Mouse (Mus musculus) neural tube, embryonic 12.5 days (tissue): Measurements from ENCODE around the gene Rasgrp3. TPM values are rescaled to one million over a fixed set of nuclear protein-coding genes. Genes with fewer than 3 reads are reported as not detected.
"Not testable (repeated sequence)": the region's sequence is repeated elsewhere in the genome, so short reads cannot be mapped to it uniquely, and the experiment has no call there.

ENCODE experiments used
- ATAC-seq: fragments of 200-750 bp; cut with Nextera tagmentation; 2 replicates; pipeline ENCODE4 v1.8.0; 2017; ENCODE audit warnings: low read depth, mild to moderate bottlenecking, moderate TSS enrichment, moderate library complexity; ENCODE audit not compliant: low FRiP score
- H3K27ac ChIP-seq: fragments of 300-500 bp; sonication (generic); 2 replicates; pipeline ENCODE4 v1.5.1; 2016
- H3K27me3 ChIP-seq: fragments of 300-500 bp; sonication (generic); replicated peaks from 2 replicates; pipeline ENCODE4 v1.6.1; 2016; ENCODE audit warnings: mild to moderate bottlenecking
- H3K36me3 ChIP-seq: fragments of 300-500 bp; sonication (generic); 2 replicates; pipeline ENCODE4 v1.6.1; 2016; ENCODE audit warnings: mild to moderate bottlenecking
- H3K4me1 ChIP-seq: fragments of 300-500 bp; sonication (generic); 2 replicates; pipeline ENCODE4 v1.6.1; 2016
- H3K4me2 ChIP-seq: fragments of 300-500 bp; sonication (generic); replicated peaks from 2 replicates; pipeline ENCODE4 v1.6.1; 2016; ENCODE audit warnings: mild to moderate bottlenecking
- H3K4me3 ChIP-seq: fragments of 300-500 bp; sonication (generic); 2 replicates; pipeline ENCODE4 v1.5.1; 2016
- H3K9ac ChIP-seq: fragments of 300-500 bp; sonication (generic); 2 replicates; pipeline ENCODE4 v1.6.1; 2016; ENCODE audit warnings: mild to moderate bottlenecking
- H3K9me3 ChIP-seq: fragments of 300-500 bp; sonication (generic); 2 replicates; pipeline ENCODE4 v1.6.1; 2016; ENCODE audit warnings: mild to moderate bottlenecking
- WGBS: fragments of 180-500 bp; shearing (Covaris S2); methylation state at CpG from one replicate; pipeline ENCODE4 v1.1.7; 2016; 5-methylcytosine and 5-hydroxymethylcytosine counted together
- polyA plus RNA-seq: library from polyadenylated mRNA; unstranded; fragments of >200 nt; fragmentation: Nextera tagmentation; extraction: Ambion mirVana; gene quantifications from 2 replicates; pipeline ENCODE4 v1.2.1, GENCODE M21; 2016

The Rasgrp3 gene
- polyA plus RNA-seq, 1 experiment from 2014 or later: 9.1 TPM

DNA sequence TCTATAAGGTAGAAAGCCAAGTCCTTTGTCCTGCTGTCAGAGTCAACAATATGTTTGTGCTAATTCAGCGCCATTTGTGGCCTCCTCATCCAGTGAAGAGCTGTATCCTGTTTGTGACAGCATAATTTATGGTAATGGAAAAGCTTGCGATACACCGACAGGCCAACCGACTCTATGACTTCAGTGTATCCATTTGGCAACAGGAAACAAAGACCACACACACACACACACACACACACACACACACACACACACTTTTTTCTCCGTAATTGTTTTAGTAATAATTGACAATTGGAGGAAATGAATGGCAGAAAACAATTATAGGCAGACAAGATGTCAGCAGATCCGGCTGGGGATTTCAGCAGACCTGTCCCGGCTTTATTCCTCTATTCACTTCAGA lies 4.9 kb downstream of the Rasgrp3 start:
- no peak overlapping the region for H3K4me2 ChIP-seq
- H3K9ac ChIP-seq: no peak overlapping the region
- no peaks in the 10 kb centered on the region for H3K9me3 ChIP-seq
- no peaks in the 10 kb centered on the region for H3K27me3 ChIP-seq
- 45% methylated on average over 7 of the region's 7 CpGs for WGBS
- no peaks in the 10 kb centered on the region for H3K36me3 ChIP-seq
- peak; percentile 26; the same call in 1 of the 2 replicates for ATAC-seq
- 0 out of 2 replicates have a peak, but pooled peaks cover 2% of the 10 kb centered on the region for H3K4me1 ChIP-seq
- H3K4me3 ChIP-seq: no peak overlapping the region
- no peak overlapping the region for H3K27ac ChIP-seq

DNA sequence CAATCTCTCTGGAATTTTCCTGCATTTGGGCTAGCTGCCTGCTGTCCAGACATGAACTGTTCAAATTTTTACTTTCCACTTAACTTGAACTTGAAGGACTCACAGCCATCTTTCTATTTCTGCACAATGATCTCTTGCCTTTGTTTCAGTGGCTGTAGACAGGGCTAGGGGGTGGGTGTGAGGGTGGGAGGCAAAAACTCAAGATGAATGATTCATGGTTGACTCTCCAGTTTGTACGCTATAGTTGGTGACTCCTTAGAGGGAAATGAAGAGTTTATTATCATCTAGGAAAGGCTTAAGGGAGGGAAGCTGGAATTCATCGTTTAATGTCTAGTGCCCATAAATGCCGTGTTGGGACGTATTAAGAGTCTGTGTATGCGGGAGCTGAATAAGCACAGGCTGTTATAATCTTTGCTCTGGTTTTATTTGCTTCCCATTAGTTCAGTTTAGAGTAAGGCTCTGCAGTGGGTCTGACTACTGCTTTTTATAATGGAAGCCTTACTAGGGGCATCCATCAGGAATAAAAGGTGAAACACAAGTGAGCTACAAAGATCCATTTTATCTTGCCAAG lies 5.6 kb downstream of the Rasgrp3 start:
- Histone ChIP-seq H3K9me3 (no peaks in the 10 kb centered on the region), H3K27ac (no peak overlapping the region), H3K4me3 (no peak overlapping the region), H3K9ac (no peak overlapping the region), H3K4me1 (0 out of 2 replicates have a peak, but pooled peaks cover 2% of the 10 kb centered on the region), H3K36me3 (no peaks in the 10 kb centered on the region), H3K27me3 (no peaks in the 10 kb centered on the region), H3K4me2 (no peak overlapping the region)
- ATAC-seq: no peak
- WGBS: 65% methylated on average over 5 of the region's 5 CpGs

DNA sequence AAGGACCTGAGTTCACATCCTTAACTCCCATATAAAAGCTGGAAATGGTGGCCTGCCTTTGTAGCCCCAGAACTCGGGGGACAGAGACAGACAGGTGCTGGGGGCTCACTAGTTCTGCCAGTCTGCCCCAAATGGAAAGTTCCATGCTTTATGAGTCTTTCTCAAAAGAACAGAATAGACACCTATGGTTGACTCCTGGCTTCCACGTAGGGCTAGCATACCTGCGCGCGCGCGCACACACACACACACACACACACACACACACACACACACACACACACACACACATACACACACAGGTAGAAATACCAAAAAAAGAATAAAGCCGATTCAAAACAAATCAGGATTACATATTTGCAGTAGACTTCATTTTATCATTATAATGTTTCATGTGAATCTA lies 6.7 kb downstream of the Rasgrp3 start:
- Histone ChIP-seq H3K36me3 (no peaks in the 10 kb centered on the region), H3K9me3 (no peaks in the 10 kb centered on the region), H3K4me1 (0 out of 2 replicates have a peak, but pooled peaks cover 2% of the 10 kb centered on the region), H3K27me3 (no peaks in the 10 kb centered on the region), H3K27ac (no peak overlapping the region), H3K4me2 (no peak overlapping the region), H3K9ac (no peak overlapping the region), H3K4me3 (no peak overlapping the region)
- 97% methylated on average over 8 of the region's 8 CpGs for WGBS
- ATAC-seq: no peak

DNA sequence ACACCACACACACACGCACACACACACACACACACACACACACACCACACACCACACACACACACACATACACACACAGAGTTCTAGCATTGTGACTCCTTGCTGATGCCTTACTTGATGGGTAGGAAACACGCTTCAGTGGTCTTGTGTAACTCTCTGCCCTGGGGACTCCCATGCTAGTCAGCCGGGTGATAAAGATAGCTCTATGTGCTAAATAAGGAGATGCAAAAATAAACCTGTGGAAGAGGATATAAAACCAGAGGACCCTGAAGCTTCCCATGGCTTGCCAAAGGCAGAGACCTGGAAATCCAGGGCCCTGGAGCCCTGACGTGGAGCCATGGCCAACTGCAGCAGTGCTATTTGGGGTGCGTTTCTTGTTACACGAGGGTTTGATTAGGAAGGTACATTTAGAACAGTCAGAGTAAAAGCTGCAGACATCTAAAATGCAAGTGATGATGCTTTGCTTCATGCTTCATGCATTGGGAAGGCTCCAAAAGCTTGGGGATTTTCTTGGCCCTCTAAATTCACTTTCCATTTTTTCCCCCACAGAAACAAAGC lies 7.4 kb downstream of the Rasgrp3 start:
- Histone ChIP-seq H3K4me2 (no peak overlapping the region), H3K4me1 (0 out of 2 replicates have a peak, but pooled peaks cover 2% of the 10 kb centered on the region), H3K27me3 (no peaks in the 10 kb centered on the region), H3K4me3 (no peak overlapping the region), H3K36me3 (no peaks in the 10 kb centered on the region), H3K27ac (no peak overlapping the region), H3K9ac (no peak overlapping the region), H3K9me3 (no peaks in the 10 kb centered on the region)
- ATAC-seq: no peak
- WGBS: 73% methylated on average over 6 of the region's 6 CpGs

DNA sequence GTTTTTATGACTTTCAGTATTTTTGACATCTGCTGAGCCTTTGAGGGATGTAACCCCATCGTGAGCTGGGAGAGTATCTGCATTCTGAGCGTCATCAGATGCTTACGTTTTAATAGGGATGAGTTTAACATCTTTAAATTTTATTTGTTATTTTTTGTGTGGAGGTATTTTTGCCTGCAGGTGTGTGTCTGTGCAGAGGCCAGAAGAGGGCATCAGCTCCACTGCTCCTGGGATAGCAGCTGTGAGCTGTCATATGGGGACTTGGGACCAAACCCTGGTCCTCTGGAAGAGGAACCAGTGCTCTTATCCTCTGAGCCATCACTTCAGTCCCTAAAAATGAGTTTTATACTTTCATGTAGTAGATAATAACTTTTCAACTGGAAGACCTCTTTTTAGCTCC lies 12.6 kb downstream of the Rasgrp3 start:
- Histone ChIP-seq H3K4me3 (no peak overlapping the region), H3K4me1 (no peaks in the 10 kb centered on the region), H3K27me3 (no peaks in the 10 kb centered on the region), H3K9me3 (no peaks in the 10 kb centered on the region), H3K27ac (no peak overlapping the region), H3K4me2 (no peak overlapping the region), H3K36me3 (no peaks in the 10 kb centered on the region), H3K9ac (no peak overlapping the region)
- ATAC-seq: no peak
- WGBS: 94% methylated on average over 3 of the region's 3 CpGs

DNA sequence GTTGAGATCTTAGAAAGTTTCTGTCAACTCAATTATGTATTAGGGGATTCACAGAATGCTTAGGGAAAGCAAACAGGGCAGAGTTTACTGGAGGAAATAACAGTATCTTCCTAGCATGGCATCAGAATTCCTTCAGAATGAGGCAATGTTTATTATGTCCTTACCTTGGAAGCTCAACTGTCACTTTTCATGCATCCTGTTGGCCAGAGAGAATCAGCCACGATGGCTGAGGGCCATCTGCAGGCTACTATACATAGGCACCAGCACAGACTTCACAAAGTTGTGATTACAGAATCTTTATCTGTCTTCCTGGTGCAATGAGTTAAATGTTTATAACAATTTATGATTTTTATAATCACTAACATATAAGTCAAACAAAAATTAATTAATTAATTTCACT lies 13.3 kb downstream of the Rasgrp3 start:
- H3K4me1 ChIP-seq: no peaks in the 10 kb centered on the region
- H3K9ac ChIP-seq: no peak overlapping the region
- no peak overlapping the region for H3K4me2 ChIP-seq
- no peaks in the 10 kb centered on the region for H3K27me3 ChIP-seq
- WGBS: 92% methylated on average over 1 of the region's 1 CpGs
- ATAC-seq: no peak
- H3K4me3 ChIP-seq: no peak overlapping the region
- no peaks in the 10 kb centered on the region for H3K9me3 ChIP-seq
- H3K36me3 ChIP-seq: no peaks in the 10 kb centered on the region
- H3K27ac ChIP-seq: no peak overlapping the region

DNA sequence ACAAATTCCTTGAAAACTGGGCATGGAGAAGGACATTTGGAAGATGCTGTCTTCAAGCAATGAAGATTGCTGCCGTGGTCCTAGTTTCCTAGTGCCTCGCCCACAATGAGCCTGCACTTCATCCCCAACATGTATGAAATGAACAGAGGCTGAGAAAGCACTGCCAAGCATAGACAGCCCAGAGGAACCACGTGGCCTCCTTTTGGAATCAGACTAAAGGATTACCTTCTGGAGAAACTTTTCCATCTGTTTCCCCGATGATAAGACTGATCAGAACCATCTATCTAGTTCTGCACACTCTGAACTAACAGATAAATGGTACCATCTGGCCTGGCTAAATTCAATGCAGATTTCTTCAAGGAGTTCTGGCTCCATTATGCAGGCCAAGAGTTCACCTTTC lies 16.6 kb downstream of the Rasgrp3 start:
- no peak for ATAC-seq

DNA sequence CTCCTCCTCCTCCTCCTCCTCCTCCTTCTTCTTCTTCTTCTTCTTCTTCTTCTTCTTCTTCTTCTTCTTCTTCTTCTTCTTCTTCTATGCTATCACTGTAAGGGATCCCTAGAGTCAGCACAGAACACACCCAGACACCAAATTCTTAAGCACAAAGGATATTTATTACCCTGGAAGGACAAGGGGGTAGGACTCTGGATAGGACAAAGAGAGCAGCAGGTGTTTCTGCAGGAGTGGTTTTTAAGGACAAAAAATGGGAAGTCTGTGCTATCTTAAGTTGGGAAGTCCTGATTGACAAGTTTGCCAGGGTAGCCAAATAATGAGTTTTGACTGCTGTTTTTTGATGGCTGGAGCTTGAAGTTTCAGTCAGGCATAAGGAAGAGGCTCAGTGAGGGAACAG lies 17.9 kb downstream of the Rasgrp3 start:
- H3K9me3 ChIP-seq: no peaks in the 10 kb centered on the region

More for the DNA sequence above, 16.6 kb downstream of the Rasgrp3 start:
- WGBS: 85% methylated on average over 4 of the region's 4 CpGs
- H3K27ac ChIP-seq: no peak overlapping the region
- no peak overlapping the region for H3K4me3 ChIP-seq
- H3K36me3 ChIP-seq: no peaks in the 10 kb centered on the region
- no peaks in the 10 kb centered on the region for H3K27me3 ChIP-seq
- H3K4me1 ChIP-seq: no peaks in the 10 kb centered on the region
- H3K9me3 ChIP-seq: no peaks in the 10 kb centered on the region
- no peak overlapping the region for H3K4me2 ChIP-seq
- no peak overlapping the region for H3K9ac ChIP-seq

DNA sequence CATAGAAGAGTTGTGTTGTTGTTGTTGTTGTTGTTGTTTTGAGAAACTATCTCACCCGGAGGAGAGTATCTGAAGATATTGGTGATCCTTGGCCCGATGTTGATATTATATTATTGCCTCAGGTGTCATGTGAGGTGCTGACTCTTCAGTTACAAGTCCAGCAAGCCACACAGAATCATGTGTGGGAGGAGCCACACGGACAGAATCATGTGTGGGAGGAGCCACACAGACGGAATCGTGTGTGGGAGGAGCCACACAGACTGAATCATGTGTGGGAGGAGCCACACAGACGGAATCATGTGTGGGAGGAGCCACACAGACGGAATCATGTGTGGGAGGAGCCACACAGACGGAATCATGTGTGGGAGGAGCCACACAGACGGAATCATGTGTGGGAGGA lies 20.4 kb downstream of the Rasgrp3 start:
- ATAC-seq, H3K27ac ChIP-seq, H3K27me3 ChIP-seq, H3K36me3 ChIP-seq, H3K4me1 ChIP-seq, H3K9me3 ChIP-seq, H3K4me2 ChIP-seq, H3K4me3 ChIP-seq, H3K9ac ChIP-seq: not testable (repeated sequence)
- 92% methylated on average over 9 of the region's 9 CpGs for WGBS

More for the DNA sequence above, 17.9 kb downstream of the Rasgrp3 start:
- no peak overlapping the region for H3K4me3 ChIP-seq
- no peak overlapping the region for H3K27ac ChIP-seq
- no peak overlapping the region for H3K4me2 ChIP-seq
- no peak overlapping the region for H3K9ac ChIP-seq
- ATAC-seq: no peak
- no peaks in the 10 kb centered on the region for H3K27me3 ChIP-seq
- no peaks in the 10 kb centered on the region for H3K36me3 ChIP-seq
- H3K4me1 ChIP-seq: no peaks in the 10 kb centered on the region

DNA sequence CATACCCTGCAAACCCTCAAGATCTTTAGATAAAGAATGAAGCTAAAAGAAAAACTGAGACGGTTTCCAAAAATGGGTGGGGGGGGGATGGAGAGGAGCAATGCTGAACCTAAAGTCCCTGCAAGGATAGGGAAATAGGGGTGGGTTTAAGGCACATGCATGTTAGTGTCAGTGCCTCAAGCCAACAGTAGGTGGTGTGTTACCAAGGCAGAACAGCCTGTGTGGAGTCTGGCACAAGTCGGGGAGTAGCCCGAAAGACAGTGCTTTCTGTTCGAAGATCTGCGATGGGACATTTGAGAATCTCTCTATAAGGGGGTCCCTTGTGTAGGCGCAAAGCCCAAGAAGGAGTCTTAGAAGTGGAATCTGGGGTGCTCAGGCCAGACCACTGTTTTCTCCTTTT lies 24.9 kb downstream of the Rasgrp3 start:
- Histone ChIP-seq H3K36me3 (no peaks in the 10 kb centered on the region), H3K4me3 (no peak overlapping the region), H3K27me3 (no peaks in the 10 kb centered on the region), H3K4me2 (no peak overlapping the region), H3K27ac (no peak overlapping the region), H3K4me1 (peaks cover 8% of the 10 kb centered on the region; the same call in 1 of the 2 replicates), H3K9ac (no peak overlapping the region), H3K9me3 (no peaks in the 10 kb centered on the region)
- no peak for ATAC-seq
- WGBS: 92% methylated on average over 6 of the region's 6 CpGs

DNA sequence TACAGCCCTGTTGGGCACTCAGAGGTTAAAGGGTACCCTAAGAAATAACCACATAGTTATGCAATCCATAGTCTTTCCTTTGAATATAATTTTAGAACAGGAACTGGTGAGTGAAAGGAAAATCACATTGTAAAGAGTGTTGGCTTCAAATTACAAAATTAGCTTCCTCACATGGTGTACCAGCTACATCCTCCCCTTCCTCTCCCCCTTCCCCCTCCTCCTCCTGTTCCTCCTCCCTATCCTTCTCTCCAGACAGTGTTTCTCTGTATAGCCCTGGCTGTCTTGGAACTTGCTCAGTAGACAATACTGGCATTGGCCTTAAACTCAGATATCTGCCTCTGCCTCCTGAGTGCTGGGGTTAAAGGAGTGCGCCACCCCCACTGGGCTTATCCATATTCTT lies 26.1 kb downstream of the Rasgrp3 start:
- Histone ChIP-seq H3K36me3 (no peaks in the 10 kb centered on the region), H3K4me3 (no peak overlapping the region), H3K4me1 (peaks cover 8% of the 10 kb centered on the region; the same call in 1 of the 2 replicates), H3K27ac (no peak overlapping the region), H3K9ac (no peak overlapping the region), H3K4me2 (no peak overlapping the region), H3K9me3 (no peaks in the 10 kb centered on the region), H3K27me3 (no peaks in the 10 kb centered on the region)
- ATAC-seq: no peak
- 100% methylated on average over 1 of the region's 1 CpGs for WGBS

DNA sequence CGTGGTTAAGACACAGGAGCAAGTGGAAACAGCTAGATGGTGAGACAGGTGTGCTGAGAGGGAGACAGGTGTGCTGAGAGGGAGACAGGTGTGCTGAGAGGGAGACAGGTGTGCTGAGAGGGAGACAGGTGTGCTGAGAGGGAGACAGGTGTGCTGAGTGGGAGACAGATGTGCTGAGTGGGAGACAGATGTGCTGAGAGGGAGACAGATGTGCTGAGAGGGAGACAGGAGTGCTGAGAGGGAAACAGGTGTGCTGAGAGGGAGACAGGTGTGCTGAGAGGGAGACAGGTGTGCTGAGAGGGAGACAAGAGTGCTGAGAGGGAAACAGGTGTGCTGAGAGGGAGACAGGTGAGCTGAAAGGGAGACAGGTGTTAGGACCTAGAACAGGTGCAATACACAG lies 27.5 kb downstream of the Rasgrp3 start:
- not testable (repeated sequence) for H3K4me3 ChIP-seq, H3K4me1 ChIP-seq, ATAC-seq, H3K4me2 ChIP-seq, H3K9ac ChIP-seq, H3K9me3 ChIP-seq, H3K36me3 ChIP-seq, H3K27me3 ChIP-seq, H3K27ac ChIP-seq
- WGBS: 89% methylated on average over 1 of the region's 1 CpGs

DNA sequence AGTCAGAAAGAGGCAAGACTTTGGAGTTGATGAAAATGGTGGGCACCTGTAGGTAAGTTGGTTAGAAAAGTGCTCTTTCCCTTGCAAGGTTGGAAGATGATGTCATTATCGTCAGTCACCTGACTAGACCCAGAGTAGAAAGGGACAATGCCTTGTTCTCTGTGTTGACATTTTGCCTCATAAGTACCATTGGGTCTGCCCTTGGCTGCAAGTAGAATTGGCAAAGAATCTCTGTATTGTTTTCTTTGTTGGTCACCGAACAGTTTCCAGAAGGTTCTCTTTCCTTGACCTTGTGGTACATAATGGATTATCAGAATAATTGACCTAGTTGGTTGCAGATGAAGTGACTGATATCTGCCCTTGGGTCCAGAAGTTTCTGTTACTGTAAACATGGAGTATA lies 27.9 kb downstream of the Rasgrp3 start:
- H3K27ac ChIP-seq: no peak overlapping the region
- no peaks in the 10 kb centered on the region for H3K27me3 ChIP-seq
- H3K9ac ChIP-seq: no peak overlapping the region
- H3K4me2 ChIP-seq: no peak overlapping the region
- no peak overlapping the region for H3K4me3 ChIP-seq
- H3K9me3 ChIP-seq: no peaks in the 10 kb centered on the region
- no peak for ATAC-seq
- 84% methylated on average over 2 of the region's 2 CpGs for WGBS
- H3K36me3 ChIP-seq: no peaks in the 10 kb centered on the region
- peaks cover 8% of the 10 kb centered on the region; the same call in 1 of the 2 replicates for H3K4me1 ChIP-seq
